Mouse (Mus musculus) cerebellum, postnatal 14 days (tissue): Measurements from ENCODE around the gene Gm2696.

Experiments
- DNase-seq, 2 experiments: peaks; one replicate each; pipeline ENCODE4 v3.0.0; 2021; ENCODE audit warnings: mixed read lengths in 2 of 2

Gene Gm2696

GRCm38 (mm10) chr10:77847538-77847937 is 33.1 kb downstream of the Gm2696 start:
- no peak for DNase-seq

DNA sequence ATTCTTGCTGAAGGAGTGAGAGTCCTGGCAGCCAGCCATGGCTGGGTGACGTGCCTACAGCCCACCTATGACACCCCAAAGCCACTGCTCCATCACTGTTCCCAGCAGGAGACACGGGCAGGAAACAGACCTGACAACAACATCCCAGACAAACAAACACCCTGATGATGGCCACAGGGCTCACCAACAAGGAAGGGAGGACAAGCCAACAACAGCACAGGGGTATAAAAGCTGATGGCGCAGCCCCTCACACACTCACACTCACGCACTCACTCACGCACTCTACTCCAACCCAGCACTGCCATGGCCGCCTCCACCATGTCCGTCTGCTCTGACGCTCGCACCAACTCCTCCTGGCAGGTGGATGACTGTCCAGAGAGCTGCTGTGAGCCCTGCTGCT is 38.1 kb downstream of the Gm2696 start, which contains the start of gene Gm10318:
TSS of gene Gm10318 (plus strand) at position 301 of the 400 bp plus-strand sequence.
- DNase-seq: no peak

GRCm38 (mm10) chr10:77861675-77862074 is 47.2 kb downstream of the Gm2696 start, which contains the start of gene Gm3285:
TSS of gene Gm3285 (plus strand) at chr10:77861975.
- DNase-seq: no peak

GRCm38 (mm10) chr10:77864067-77864761 is 49.7 kb downstream of the Gm2696 start:
- DNase-seq: no peak

DNA sequence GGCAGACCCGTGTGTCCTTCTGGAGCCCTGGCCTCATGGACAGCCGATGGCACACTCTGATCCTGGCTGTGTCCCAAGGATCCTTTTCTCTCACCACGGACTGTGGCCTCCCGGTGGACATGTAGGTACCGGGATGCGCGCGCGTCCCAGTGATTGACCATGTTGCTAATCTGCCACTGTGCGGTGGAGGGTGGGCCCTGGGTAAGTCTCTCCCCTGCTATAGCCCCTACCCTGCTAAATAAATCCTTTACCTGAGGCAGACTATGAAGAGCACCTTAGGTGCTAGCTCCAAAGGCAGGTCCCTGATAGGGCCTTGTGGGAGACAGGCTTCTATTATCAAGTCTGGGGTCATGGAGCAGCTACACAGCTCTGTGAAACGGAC is 50.3 kb downstream of the Gm2696 start:
- no peak for DNase-seq

- no peak for DNase-seq
Observed at GRCm38 (mm10) chr10:77867546-77867945, 53.1 kb downstream of the Gm2696 start.

GRCm38 (mm10) chr10:77869651-77870050 is 55.2 kb downstream of the Gm2696 start:
- no peak for DNase-seq

DNA sequence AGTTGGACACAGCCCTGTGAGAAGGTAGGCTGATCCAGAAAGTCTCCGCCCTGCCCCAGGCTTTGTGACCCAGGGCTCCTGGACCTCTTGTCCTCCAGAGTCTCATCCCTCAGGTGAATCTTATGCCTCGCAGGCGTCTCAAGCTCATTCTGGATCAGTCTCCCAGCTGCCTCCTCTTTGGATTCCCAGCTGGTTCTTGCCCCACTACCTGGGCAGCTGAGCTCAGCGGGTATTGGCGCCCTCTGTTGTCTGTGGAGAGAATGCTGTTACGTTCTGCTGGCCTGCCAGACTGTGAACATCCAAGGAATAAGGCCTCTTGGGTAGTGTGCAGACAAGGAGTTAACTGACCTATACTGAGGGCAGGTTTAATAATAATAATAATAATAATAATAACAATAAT is 64.5 kb downstream of the Gm2696 start:
- peak; percentile 30 to 47 for DNase-seq

GRCm38 (mm10) chr10:77880305-77880704 is 65.8 kb downstream of the Gm2696 start:
- DNase-seq: no peak

GRCm38 (mm10) chr10:77882553-77882952 is 68.1 kb downstream of the Gm2696 start:
- no peak for DNase-seq
